In the genomic region with DNA sequence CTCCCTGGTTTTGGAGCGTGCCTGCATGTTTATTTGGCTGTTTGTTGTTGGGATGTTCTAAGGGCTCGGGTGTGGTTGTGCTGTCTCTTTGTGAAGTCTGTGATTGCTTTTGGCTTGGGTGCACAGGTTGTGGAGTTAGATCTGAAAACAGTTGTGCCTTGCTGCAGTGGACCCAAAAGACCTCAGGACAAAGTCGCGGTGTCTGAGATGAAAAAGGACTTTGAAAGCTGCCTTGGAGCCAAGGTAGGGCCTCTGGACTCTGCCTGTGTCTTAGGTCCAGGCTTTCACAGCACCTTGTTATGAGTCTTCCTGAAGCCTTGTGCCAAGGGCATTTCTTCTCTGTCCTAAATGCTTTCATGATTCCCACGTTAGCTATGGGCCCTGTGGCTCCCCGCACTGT, we compare ENCODE assay signal across 23 mouse cellular contexts. TPM values are rescaled to one million over a fixed set of nuclear protein-coding genes. Genes with fewer than 3 reads are reported as not detected.
A peak's percentile ranks its signal among the peaks of the same experiment; 100 is the strongest.
DNase-seq lines count a peak whose midpoint lies in the region; ATAC-seq and TF ChIP-seq lines count a peak whose summit lies in the region.
"Had no signal": no experiment of that assay in that cellular context is flagged by ENCODE, and none has a peak within 500 bp of the region (broad histone marks: within the 10 kb centered on the region; RNA-seq: fewer than 3 reads in every experiment).

No protein-coding gene starts in this region.

- 90% methylated on average over 6 of the region's 6 CpGs for WGBS in kidney, embryonic 15.5 days
- 43% methylated on average over 6 of the region's 6 CpGs for WGBS in liver, adult 2 months
- WGBS in liver, postnatal 0 days (ENCODE audit: insufficient replicate concordance) = 87% methylated on average over 6 of the region's 6 CpGs

- intact Hi-C loops in gastrocnemius, postnatal 36 days (cut with DNase I) = loop anchor here (5.0 to 10.0 kb wide), 3 partner anchors 45 to 107 kb away; a partner anchor contains a TSS

- no peak overlapping the region for H3K4me3 ChIP-seq in kidney, embryonic 15.5 days (replicated peaks)
- H3K4me3 ChIP-seq in liver, adult 2 months (ENCODE audit: insufficient read depth, low read depth, low read length) = no peak overlapping the region
- H3K4me3 ChIP-seq in liver, postnatal 0 days (ENCODE audit: low read depth, low read length) = no peak overlapping the region
- H3K4me3 ChIP-seq: embryonic facial prominence, embryonic 10.5 days; forebrain, embryonic 13.5 days; gastrocnemius, adult 2 months; heart, embryonic 10.5 days; hindbrain, embryonic 13.5 days had no signal

- H3K27me3 ChIP-seq in kidney, embryonic 15.5 days = no peaks in the 10 kb centered on the region
- H3K27me3 ChIP-seq in liver, adult 2 months (ENCODE audit: control insufficient read depth, insufficient read depth, low read length) = no peaks in the 10 kb centered on the region
- H3K27me3 ChIP-seq in liver, postnatal 0 days (ENCODE audit: insufficient read depth, low read length) = no peaks in the 10 kb centered on the region
- H3K27me3 ChIP-seq: forebrain, embryonic 13.5 days; hindbrain, embryonic 13.5 days; Patski had no signal

- H3K36me3 ChIP-seq in kidney, embryonic 15.5 days = peaks cover 88% of the 10 kb centered on the region
- peaks cover 35% of the 10 kb centered on the region for H3K36me3 ChIP-seq in liver, adult 2 months (ENCODE audit: control insufficient read depth, insufficient read depth, low read length)
- peaks cover 32% of the 10 kb centered on the region for H3K36me3 ChIP-seq in liver, postnatal 0 days (replicated peaks; ENCODE audit: insufficient read depth, low read length)

- TF ChIP-seq POLR2A in liver, adult 2 months (IDR thresholded peaks at IDR 0.05; ENCODE audit: extremely low read depth, insufficient read depth, low read length) = no peak

- no peaks in the 10 kb centered on the region for H3K79me2 ChIP-seq in liver, adult 2 months (ENCODE audit: control insufficient read depth, insufficient read depth, low read length)

- no peak overlapping the region for H3K4me2 ChIP-seq in kidney, embryonic 15.5 days
- no peak overlapping the region for H3K4me2 ChIP-seq in liver, postnatal 0 days (ENCODE audit: low read depth, low read length)
- H3K4me2 ChIP-seq: forebrain, embryonic 13.5 days; hindbrain, embryonic 13.5 days had no signal

- TF ChIP-seq CTCF in liver, adult 2 months (IDR thresholded peaks at IDR 0.05; ENCODE audit: low read depth, low read length) = no peak
- no peak for TF ChIP-seq CTCF in liver, postnatal 0 days (IDR thresholded peaks at IDR 0.05; ENCODE audit: low read depth)

- H3K27ac ChIP-seq in kidney, embryonic 15.5 days = no peak overlapping the region
- peak overlapping the region; percentile 79 for H3K27ac ChIP-seq in liver, adult 2 months (replicated peaks; ENCODE audit: insufficient read depth, low read depth, low read length)
- H3K27ac ChIP-seq in liver, postnatal 0 days (ENCODE audit: low read depth) = no peak overlapping the region
- H3K27ac ChIP-seq: embryonic facial prominence, embryonic 10.5 days; forebrain, embryonic 13.5 days; gastrocnemius, adult 2 months; heart, embryonic 10.5 days; hindbrain, embryonic 13.5 days had no signal

- DNase-seq in kidney, adult 11 months = peak; percentile 86
- DNase-seq in liver, adult 2 months (ENCODE audit: extremely low read depth, low read depth, low spot score) = peak; percentile 84
- no peak for DNase-seq in liver, postnatal 0 days
- DNase-seq in kidney, postnatal 14 days = peak; percentile 71
- DNase-seq in gastrocnemius, postnatal 36 days = no peak
- DNase-seq in frontal cortex, postnatal 36 days (ENCODE audit: low spot score in 2 of 2) = no peak
- DNase-seq in thymus, postnatal 0 days (ENCODE audit: low spot score) = no peak
- DNase-seq: adrenal gland, postnatal 25 days; cerebellum, adult 2 months; cerebellum, postnatal 10 days; forebrain, postnatal 0 days; gastrocnemius, adult 2 months; gastrocnemius, postnatal 25 days; heart, adult 11 months; heart, postnatal 10 days; heart, postnatal 4 days had no signal

- no peak for TF ChIP-seq EP300 in liver, postnatal 0 days (IDR thresholded peaks at IDR 0.05; ENCODE audit: low read depth)

- no peaks in the 10 kb centered on the region for H3K9me3 ChIP-seq in kidney, embryonic 15.5 days (replicated peaks)
- no peaks in the 10 kb centered on the region for H3K9me3 ChIP-seq in liver, postnatal 0 days (ENCODE audit: low read length)
- H3K9me3 ChIP-seq: embryonic facial prominence, embryonic 10.5 days; forebrain, embryonic 13.5 days; heart, embryonic 10.5 days; hindbrain, embryonic 13.5 days had no signal

- H3K9ac ChIP-seq in kidney, embryonic 15.5 days = no peak overlapping the region
- 0 out of 2 replicates have a peak overlapping the region, but pooled peaks have one; percentile 13 for H3K9ac ChIP-seq in liver, adult 2 months (ENCODE audit: low read depth, low read length)
- no peak overlapping the region for H3K9ac ChIP-seq in liver, postnatal 0 days (replicated peaks)
- H3K9ac ChIP-seq: forebrain, embryonic 13.5 days; forebrain, postnatal 0 days; hindbrain, embryonic 13.5 days had no signal

- H3K4me1 ChIP-seq in kidney, embryonic 15.5 days = no peaks in the 10 kb centered on the region
- H3K4me1 ChIP-seq in liver, adult 2 months (ENCODE audit: control insufficient read depth, insufficient read depth, low read length) = peaks cover 41% of the 10 kb centered on the region
- H3K4me1 ChIP-seq in liver, postnatal 0 days (ENCODE audit: insufficient read depth) = no peaks in the 10 kb centered on the region; the same call in 1 of the 2 replicates
- H3K4me1 ChIP-seq: embryonic facial prominence, embryonic 10.5 days; heart, embryonic 10.5 days; hindbrain, embryonic 13.5 days had no signal

- no peak for ATAC-seq in kidney, embryonic 15.5 days (replicated peaks; ENCODE audit: low FRiP score)
- ATAC-seq in liver, postnatal 0 days = no peak
- ATAC-seq: activated CD4-positive, CD25-positive, alpha-beta regulatory T cell, adult 4 months; forebrain, embryonic 13.5 days; forebrain, postnatal 0 days; Patski had no signal

RNA-seq across cellular contexts. Expression of a gene that starts 37.2 kb away (rescaled TPM):
- 74.5 and 77.7 TPM in 2 replicates for polyA plus RNA-seq in kidney, embryonic 15.5 days (2015; fragmentation: Nextera tagmentation; extraction: Ambion mirVana)
- 173 and 178 TPM in 2 replicates for total RNA-seq in liver, adult 2 months (2014; rRNA removed)
- 112 and 125 TPM in 2 replicates for polyA plus RNA-seq in liver, adult 2 months (2012; rRNA removed)
- polyA plus RNA-seq in liver, postnatal 0 days (2015; fragmentation: Nextera tagmentation; extraction: Ambion mirVana) = 40.1 and 41.1 TPM in 2 replicates
- 10 to 100 TPM; 15.2 to 18.6 TPM for total RNA-seq in gastrocnemius, postnatal 36 days (2021)
- polyA plus RNA-seq in thymus, postnatal 0 days (2015; fragmentation: Nextera tagmentation; extraction: Ambion mirVana) = 25.7 and 26.5 TPM in 2 replicates

RNA-seq across cellular contexts. Expression of a gene that starts 59.6 kb away (rescaled TPM):
- 8.2 and 11.4 TPM in 2 replicates for polyA plus RNA-seq in kidney, embryonic 15.5 days (2015; fragmentation: Nextera tagmentation; extraction: Ambion mirVana)
- 29.2 and 29.9 TPM in 2 replicates for total RNA-seq in liver, adult 2 months (2014; rRNA removed)
- polyA plus RNA-seq in liver, adult 2 months (2012; rRNA removed) = 9.1 and 11.6 TPM in 2 replicates
- polyA plus RNA-seq in liver, postnatal 0 days (2015; fragmentation: Nextera tagmentation; extraction: Ambion mirVana) = 8.2 and 9.3 TPM in 2 replicates
- 1 to 10 TPM; 2.1 to 3.0 TPM for total RNA-seq in gastrocnemius, postnatal 36 days (2021)
- 22.6 and 24.5 TPM in 2 replicates for polyA plus RNA-seq in thymus, postnatal 0 days (2015; fragmentation: Nextera tagmentation; extraction: Ambion mirVana)

Comparison
In these comparisons a context has a peak if more than half of its experiments do, and no peak if none do; other contexts are left out.
1. DNase-seq: peak in kidney, adult 11 months (single experiment), liver, adult 2 months (single experiment) and kidney, postnatal 14 days (single experiment); none in liver, postnatal 0 days (single experiment), gastrocnemius, postnatal 36 days (0 of 2), frontal cortex, postnatal 36 days (0 of 2) and thymus, postnatal 0 days (single experiment).